Mouse (Mus musculus) Patski (cell line): Measurements from ENCODE around the gene Kif6. TPM values are rescaled to one million over a fixed set of nuclear protein-coding genes. Genes with fewer than 3 reads are reported as not detected.

ENCODE experiments used
- ATAC-seq: fragments of 100-300 bp; one replicate; pipeline ENCODE4 v1.8.0; 2021
- CTCF ChIA-PET: fragments of 350-600 bp; sonication (Branson Sonifier 250); formaldehyde crosslinking; loops from one replicate; lab custom pipeline; 2022; ENCODE audit warnings: inconsistent platforms; lab: Charles Lee
- POLR2A ChIA-PET: fragments of 350-600 bp; sonication (Branson Sonifier 250); formaldehyde crosslinking; loops from one replicate; lab custom pipeline; 2022; ENCODE audit warnings: antibody characterized with exemption, inconsistent platforms; lab: Charles Lee
- DNase-seq: peaks from one replicate; pipeline ENCODE4 v3.0.0-alpha.2; 2011; ENCODE audit warnings: low read depth, low spot score
- H3K27me3 ChIP-seq: fragments of 371-371 bp; one replicate; pipeline ENCODE4 v1.5.1; 2021
- CTCF ChIP-seq: fragments of 100-300 bp; IDR thresholded peaks from one replicate; pipeline ENCODE4 v1.5.1; 2021
- in situ Hi-C: fragments of 300-500 bp; cut with MboI; formaldehyde crosslinking; loops from 3 replicates; pipeline ENCODE4 v1.11.1; 2018; ENCODE audit warnings: low pct_unique_long_range_greater_than_20kb, mixed read lengths
- polyA plus RNA-seq: library from polyadenylated mRNA; unstranded; gene quantifications from one replicate; pipeline ENCODE4 v1.2.3, GENCODE M21; 2021

Kif6 gene
- polyA plus RNA-seq, 1 experiment from 2014 or later: 3.2 TPM

DNA sequence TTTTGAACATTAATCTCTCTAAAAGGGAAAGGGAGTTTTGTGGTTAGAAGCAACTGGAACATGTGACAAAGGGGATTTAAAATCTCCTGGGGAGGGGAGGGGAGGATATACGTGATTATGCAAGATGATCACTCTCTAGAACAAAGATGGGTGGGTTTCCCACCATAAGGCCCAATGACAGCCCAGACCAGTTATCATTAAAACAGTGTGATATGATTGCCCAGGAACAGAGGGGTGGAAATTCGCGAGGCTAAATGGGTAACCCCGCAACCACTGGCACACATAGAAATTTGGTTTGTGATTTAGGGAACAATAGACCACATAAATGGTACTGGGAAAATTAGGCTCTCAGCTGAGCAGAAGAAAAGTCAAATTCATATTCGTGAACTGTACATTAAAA lies 37.9 kb downstream of the Kif6 start:
- ATAC-seq (no peak), DNase-seq (no peak)
- TF ChIP-seq CTCF: no peak
- no peaks in the 10 kb centered on the region for H3K27me3 ChIP-seq
- ChIA-PET CTCF (no interaction called here), POLR2A (no interaction called here)
- in situ Hi-C loops: no loop called here

DNA sequence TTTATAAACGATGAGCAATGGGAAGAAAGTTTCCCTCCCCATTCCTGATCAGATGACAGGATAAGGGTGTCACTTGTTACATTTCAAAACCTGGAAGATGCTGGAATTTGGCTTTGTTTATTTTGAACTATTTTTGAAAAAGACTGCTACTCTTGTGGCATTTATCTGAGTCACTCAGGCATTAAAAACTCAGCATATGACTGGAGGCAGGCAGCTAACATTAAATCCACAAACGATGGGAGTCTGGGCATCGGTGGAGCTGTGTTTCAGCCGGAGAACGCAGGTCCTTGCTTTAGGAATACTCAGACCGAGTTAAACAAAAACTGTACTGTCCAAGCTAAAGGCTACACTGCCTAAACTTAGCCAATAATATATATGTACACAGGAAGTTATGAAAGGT lies 46.7 kb downstream of the Kif6 start:
- no peaks in the 10 kb centered on the region for H3K27me3 ChIP-seq
- CTCF ChIA-PET: interaction anchor here (0.9 to 1.9 kb wide), 4 partner anchors 19 to 195 kb away, joined by 3 to 8 read pairs (median 5); no protein-coding TSS in a partner anchor
- DNase-seq (peak; percentile 34), ATAC-seq (peak; percentile 61)
- in situ Hi-C loops: no loop called here
- POLR2A ChIA-PET: no interaction called here
- no peak for TF ChIP-seq CTCF

DNA sequence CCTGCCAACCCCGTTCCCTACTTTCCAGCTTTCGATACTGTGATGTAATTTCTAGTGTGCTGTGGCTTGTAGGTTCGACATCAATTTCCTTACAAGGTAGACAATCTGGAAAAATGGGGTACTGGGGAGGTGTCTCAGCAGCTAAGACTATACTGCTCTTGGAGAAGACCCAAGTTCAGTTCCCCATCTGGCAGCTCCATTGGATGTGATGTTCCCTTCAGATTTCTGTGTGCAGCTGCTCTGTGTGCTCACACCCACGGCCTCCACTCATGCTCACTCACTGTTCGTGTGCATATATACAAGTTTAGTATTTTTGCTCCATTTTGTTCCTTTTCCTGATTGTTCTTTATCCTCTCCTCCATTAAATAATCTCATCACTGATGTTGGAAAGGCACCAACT lies 51.8 kb downstream of the Kif6 start:
- TF ChIP-seq CTCF: no peak
- no peak for ATAC-seq
- DNase-seq: no peak
- no peaks in the 10 kb centered on the region for H3K27me3 ChIP-seq
- in situ Hi-C loops: no loop called here
- ChIA-PET CTCF (interaction anchor here (1.5 kb wide), 1 partner anchor 198 kb away, joined by 4 read pairs; no protein-coding TSS in a partner anchor), POLR2A (no interaction called here)

DNA sequence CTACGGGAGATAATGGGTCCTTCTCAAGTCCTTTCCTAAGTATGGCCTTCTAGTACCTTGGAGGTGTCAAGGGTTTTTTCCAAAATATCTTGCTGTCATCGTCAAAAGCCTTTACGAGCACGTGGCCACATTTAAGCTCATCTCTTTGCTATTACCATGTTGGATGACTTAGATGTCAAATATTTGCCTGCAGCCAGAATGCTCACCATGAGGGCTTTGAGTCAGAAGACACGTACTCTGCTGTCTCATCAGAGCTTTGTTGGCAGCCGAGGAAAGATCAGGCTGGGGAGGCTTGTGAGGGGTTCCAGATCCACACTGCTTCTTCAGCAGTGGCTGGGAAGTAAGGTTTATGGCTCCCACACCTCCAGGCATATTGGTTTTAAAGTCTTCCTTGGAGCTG lies 53.4 kb downstream of the Kif6 start:
- ChIA-PET CTCF (interaction anchor here (1.2 to 1.5 kb wide), 2 partner anchors 22 to 199 kb away, joined by 3 to 4 read pairs; no protein-coding TSS in a partner anchor), POLR2A (interaction anchor here (0.7 kb wide), 1 partner anchor 132 kb away, joined by 3 read pairs; no protein-coding TSS in a partner anchor)
- ATAC-seq (no peak), DNase-seq (no peak)
- TF ChIP-seq CTCF: no peak
- H3K27me3 ChIP-seq: no peaks in the 10 kb centered on the region
- in situ Hi-C loops: no loop called here

DNA sequence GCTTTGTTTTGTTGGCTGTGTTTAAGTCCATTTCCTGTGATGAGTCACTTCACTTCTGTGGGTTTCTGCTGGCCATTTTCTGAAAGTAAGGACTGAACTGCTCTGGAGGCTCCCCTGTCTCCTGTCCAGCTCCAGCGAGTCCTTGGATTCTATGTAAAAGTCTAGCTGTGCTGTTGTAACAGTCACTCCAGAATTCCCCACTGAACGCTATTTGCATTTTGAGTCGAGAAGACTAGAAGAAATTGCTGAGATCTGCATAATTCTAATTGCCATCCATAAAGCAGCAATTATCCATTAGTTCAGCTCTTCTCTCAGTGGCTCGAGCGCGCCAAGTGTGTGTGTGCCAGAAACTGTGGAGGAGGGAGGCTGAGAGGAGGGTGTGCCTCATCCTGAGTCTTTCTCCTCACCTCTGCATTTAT lies 57.0 kb downstream of the Kif6 start:
- in situ Hi-C loops: no loop called here
- ATAC-seq (no peak), DNase-seq (no peak)
- ChIA-PET CTCF (interaction anchor here (1.6 kb wide), 1 partner anchor 227 kb away, joined by 4 read pairs; no protein-coding TSS in a partner anchor), POLR2A (no interaction called here)
- H3K27me3 ChIP-seq: no peaks in the 10 kb centered on the region
- no peak for TF ChIP-seq CTCF

DNA sequence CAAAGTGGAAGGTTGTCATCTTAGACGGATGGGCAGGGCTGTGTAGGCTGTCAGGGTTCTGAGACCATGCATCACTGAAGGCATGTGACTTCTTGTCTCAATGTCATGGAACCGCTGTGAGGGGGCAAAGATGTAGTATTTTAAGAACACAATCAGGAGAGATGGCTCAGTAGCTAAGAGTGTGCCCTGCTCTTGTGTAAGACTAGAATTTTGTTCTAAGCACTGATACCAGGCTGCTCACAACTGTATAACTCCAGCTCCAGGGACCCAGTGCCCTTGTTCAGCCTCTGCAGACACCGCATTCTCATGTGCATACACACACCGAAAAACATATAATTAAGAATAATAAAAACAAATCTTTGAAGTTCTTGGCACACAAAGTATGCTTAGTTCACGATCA lies 57.5 kb downstream of the Kif6 start:
- TF ChIP-seq CTCF: no peak
- in situ Hi-C loops: no loop called here
- no peak for ATAC-seq
- H3K27me3 ChIP-seq: no peaks in the 10 kb centered on the region
- DNase-seq: no peak
- ChIA-PET POLR2A (no interaction called here), CTCF (interaction anchor here (1.6 kb wide), 1 partner anchor 227 kb away, joined by 4 read pairs; no protein-coding TSS in a partner anchor)

DNA sequence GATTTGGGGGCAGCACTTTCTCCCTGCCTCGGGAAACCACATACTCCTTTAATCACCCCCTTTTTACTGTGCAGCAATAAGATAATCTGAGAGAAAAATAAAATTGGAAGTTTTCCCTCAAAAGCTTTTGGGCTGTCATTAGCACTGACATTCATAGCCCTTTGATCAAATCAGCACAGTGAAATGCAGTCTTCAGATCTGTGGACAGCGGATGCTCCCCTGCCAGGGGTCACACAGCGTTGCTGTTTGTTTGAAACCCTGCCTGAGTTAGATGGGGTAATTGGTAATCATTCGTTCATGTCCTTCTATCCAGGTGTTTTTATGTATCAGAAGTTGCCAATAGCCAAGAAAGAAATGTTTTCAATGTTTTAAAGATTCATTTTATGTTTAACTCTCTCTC lies 60.7 kb downstream of the Kif6 start:
- ATAC-seq (no peak), DNase-seq (no peak)
- H3K27me3 ChIP-seq: no peaks in the 10 kb centered on the region
- TF ChIP-seq CTCF: no peak
- POLR2A ChIA-PET: no interaction called here
- in situ Hi-C loops: no loop called here
- CTCF ChIA-PET: no interaction called here

DNA sequence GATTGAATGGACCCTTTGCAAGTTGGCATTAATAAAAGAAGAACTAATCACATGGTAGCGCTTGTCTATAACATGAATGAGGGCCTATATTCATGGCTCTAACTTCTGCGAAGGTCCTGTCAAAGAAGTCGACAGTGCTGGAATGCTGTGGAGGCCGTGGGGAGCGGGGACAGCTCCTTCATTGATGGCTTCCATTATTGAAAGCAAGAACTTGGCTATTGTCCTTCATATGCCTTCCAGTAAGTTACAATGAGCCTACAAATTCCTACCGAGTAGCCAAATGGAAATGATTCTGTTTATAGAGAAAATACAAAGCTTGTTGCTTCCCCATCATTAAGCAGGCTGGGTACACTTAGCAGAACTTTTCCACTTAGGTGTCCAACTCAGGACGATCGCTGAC lies 66.5 kb downstream of the Kif6 start:
- H3K27me3 ChIP-seq: no peaks in the 10 kb centered on the region
- POLR2A ChIA-PET: no interaction called here
- in situ Hi-C loops: no loop called here
- ATAC-seq: no peak
- no peak for TF ChIP-seq CTCF
- CTCF ChIA-PET: interaction anchor here (1.2 kb wide), 1 partner anchor 11 kb away, joined by 3 read pairs; no protein-coding TSS in a partner anchor
- no peak for DNase-seq

DNA sequence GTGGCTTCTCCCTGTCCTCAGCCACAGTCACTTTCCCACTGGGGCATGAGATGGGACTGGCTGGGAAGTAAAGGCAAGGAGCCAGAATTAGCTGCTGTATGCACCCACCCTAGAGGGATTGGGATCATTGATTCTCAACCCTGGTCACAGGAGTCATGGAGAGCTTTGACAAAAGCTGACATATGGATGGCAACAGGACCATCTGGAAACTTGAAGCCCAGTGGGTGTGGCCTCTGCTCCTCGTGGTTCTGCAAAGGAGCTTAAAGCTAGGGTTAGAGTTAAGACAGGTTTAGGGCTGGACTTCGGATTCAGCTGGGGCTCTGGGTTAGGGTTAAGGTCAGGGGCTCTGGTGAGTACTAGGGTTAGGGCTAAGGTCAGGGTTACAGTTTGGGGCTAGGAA lies 69.2 kb downstream of the Kif6 start:
- no peaks in the 10 kb centered on the region for H3K27me3 ChIP-seq
- ATAC-seq: no peak
- ChIA-PET CTCF (interaction anchor here (0.8 to 1.0 kb wide), 2 partner anchors 13 to 22 kb away, joined by 3 to 4 read pairs; no protein-coding TSS in a partner anchor), POLR2A (no interaction called here)
- no peak for TF ChIP-seq CTCF
- no peak for DNase-seq
- in situ Hi-C loops: no loop called here

DNA sequence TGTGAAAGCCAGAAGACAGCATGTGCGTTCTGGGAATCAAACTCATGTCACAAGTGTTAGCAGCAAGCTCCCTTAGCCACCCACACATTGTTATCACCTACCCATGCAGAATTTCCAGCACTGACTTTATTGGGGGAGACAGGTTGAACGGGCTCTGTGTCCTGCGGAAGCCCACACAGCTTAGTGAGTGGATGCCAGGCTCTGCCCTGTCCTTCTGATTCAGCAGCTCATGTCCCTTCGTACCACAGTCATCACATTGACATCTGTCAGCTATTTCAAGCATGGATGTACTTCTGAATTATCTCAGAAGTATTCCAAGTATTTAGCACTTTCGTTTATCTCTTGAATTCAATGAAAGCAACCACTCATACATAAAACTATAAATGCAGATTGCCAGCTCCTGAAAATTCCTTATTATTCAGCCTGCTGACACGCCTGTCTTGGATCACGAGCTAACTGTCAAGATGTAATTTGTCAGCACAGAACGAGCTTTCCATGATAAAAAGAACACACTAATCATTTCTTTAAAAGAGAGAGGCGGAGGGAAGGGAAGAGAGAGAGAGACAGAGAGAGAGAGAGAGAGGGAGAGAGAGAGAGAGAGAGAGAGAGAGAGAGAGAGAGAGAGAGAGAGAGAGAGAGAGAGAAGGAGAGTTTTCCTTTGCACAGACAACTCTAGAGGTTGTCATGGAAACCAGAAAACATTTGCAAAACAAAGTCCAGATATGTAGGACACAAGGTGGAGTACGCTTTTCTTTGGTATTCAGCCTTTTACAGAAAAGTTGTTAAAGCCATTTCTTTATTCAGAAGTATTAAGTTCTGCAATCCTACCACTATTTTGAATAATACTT lies 75.9 kb downstream of the Kif6 start:
- TF ChIP-seq CTCF: peak; percentile 16
- ChIA-PET CTCF (interaction anchor here (0.7 to 1.0 kb wide), 3 partner anchors 21 to 27 kb away, joined by 3 to 4 read pairs (median 3); no protein-coding TSS in a partner anchor), POLR2A (interaction anchor here (0.7 to 1.1 kb wide), 2 partner anchors 19 to 42 kb away, joined by 3 to 4 read pairs; no protein-coding TSS in a partner anchor)
- ATAC-seq (peak; percentile 68), DNase-seq (no peak)
- H3K27me3 ChIP-seq: no peaks in the 10 kb centered on the region
- in situ Hi-C loops: no loop called here

DNA sequence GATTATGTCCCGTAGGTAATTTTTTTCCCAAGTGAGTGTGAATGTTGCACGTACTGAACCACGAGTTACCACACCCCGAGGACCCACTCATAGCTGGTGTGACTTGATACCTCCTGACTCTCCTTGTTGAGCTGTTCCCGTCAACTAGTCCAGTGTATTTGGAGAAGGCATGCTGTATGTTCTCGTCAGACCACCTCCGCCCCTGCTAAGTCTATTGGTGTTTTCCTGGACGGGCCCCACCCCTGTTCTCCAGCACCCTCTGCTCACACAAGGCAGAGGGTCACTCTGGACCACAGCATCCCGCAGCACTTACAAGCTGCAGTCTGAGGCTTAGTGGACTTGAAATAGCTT lies 76.5 kb downstream of the Kif6 start:
- CTCF ChIA-PET: no interaction called here
- ATAC-seq: no peak
- no peak for DNase-seq
- in situ Hi-C loops: no loop called here
- no peak for TF ChIP-seq CTCF
- H3K27me3 ChIP-seq: no peaks in the 10 kb centered on the region
- POLR2A ChIA-PET: interaction anchor here (1.1 kb wide), 1 partner anchor 19 kb away, joined by 4 read pairs; no protein-coding TSS in a partner anchor
